Mouse (Mus musculus) forebrain, postnatal 0 days (tissue): ENCODE measurements at regions not wholly inside any gene's neighbourhood (a gene's known extent, or its start where the extent isn't known, plus 50 kb on each side); places are given as distances from the start of the nearest gene placed in this dataset.

Experiments
- ATAC-seq: fragments of 200-750 bp; cut with Nextera tagmentation; 2 replicates; pipeline ENCODE4 v1.8.0; 2017; ENCODE audit warnings: mild to moderate bottlenecking, moderate library complexity
- DNase-seq: peaks from one replicate; pipeline ENCODE4 v3.0.0-alpha.2; 2015
- H3K27ac ChIP-seq: fragments of 300-500 bp; sonication (generic); 2 replicates; pipeline ENCODE4 v1.5.1; 2014; ENCODE audit warnings: low read depth, mild to moderate bottlenecking, antibody characterized with exemption, low read length, moderate library complexity, mixed read lengths
- H3K27me3 ChIP-seq: fragments of 300-500 bp; sonication (generic); 2 replicates; pipeline ENCODE4 v1.6.1; 2014; ENCODE audit warnings: mild to moderate bottlenecking, low read length, mixed read lengths; ENCODE audit not compliant: insufficient read depth
- H3K36me3 ChIP-seq: fragments of 300-500 bp; sonication (generic); 2 replicates; pipeline ENCODE4 v1.6.1; 2014; ENCODE audit warnings: mild to moderate bottlenecking, moderate library complexity; ENCODE audit not compliant: insufficient read depth
- H3K4me1 ChIP-seq: fragments of 300-500 bp; sonication (generic); 2 replicates; pipeline ENCODE4 v1.6.1; 2014; ENCODE audit warnings: antibody characterized with exemption; ENCODE audit not compliant: insufficient read depth
- H3K4me2 ChIP-seq: fragments of 300-500 bp; sonication (generic); 2 replicates; pipeline ENCODE4 v1.6.1; 2014; ENCODE audit warnings: low read depth, mild to moderate bottlenecking, moderate library complexity
- H3K4me3 ChIP-seq: fragments of 300-500 bp; sonication (generic); 2 replicates; pipeline ENCODE4 v1.5.1; 2014; ENCODE audit warnings: low read depth, low read length, mixed read lengths
- H3K9ac ChIP-seq: fragments of 300-500 bp; sonication (generic); 2 replicates; pipeline ENCODE4 v1.6.1; 2014; ENCODE audit warnings: mild to moderate bottlenecking
- H3K9me3 ChIP-seq: fragments of 300-500 bp; sonication (generic); 2 replicates; pipeline ENCODE4 v1.6.1; 2016; ENCODE audit warnings: low read length
- CTCF ChIP-seq: sonication (generic); IDR thresholded peaks from 2 replicates; pipeline ENCODE4 v1.5.1; 2016; ENCODE audit warnings: antibody characterized with exemption, control low read depth, low read depth
- WGBS: fragments of 180-500 bp; shearing (Covaris S2); extraction: QIAGEN DNeasy Blood & Tissue Kit; methylation state at CpG from one replicate; pipeline ENCODE4 v1.1.7; 2014; 5-methylcytosine and 5-hydroxymethylcytosine counted together

DNA sequence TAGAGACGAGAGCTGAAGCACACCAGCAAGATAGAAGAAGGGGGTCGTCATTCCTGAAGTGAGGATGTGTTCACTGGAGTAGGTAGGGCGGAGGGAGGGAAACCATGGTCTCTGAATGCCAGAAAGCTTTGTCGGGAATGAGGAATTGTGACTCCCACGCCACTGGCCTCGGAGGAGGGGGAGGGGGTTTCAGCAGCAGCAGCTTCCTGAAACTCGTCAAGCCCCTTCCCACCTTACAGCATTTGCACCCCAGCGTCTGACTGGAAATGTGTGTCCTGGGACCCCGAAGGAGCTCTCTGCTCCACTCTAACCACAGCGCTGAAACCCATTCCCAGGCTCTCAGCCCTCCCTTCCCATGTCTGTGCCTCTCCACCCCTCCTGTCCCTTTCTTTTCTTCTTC lies 342.8 kb upstream of the Adgrl2 start:
- H3K4me1 ChIP-seq, result no peaks in the 10 kb centered on the region
- no peak overlapping the region for H3K4me2 ChIP-seq
- DNase-seq, result no peak

DNA sequence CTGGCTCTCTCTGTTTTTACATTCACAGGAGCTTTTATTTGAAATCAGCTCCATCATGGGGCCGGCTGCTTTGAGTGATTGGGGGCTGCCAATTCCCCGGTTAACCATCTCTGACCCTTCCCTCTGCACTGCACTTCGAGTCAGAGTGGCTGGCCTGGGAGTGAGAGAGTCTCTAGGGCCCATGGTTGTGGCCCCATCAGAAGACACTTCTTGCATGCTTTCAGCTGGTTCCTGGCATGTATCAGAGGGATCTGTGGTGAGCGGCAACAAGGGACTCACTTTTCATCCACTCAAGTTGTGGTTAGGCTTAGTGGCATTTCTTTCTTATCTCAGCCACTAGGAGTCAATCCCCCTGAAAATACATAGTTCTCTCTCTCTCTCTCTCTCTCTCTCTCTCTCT lies 341.8 kb upstream of the Adgrl2 start:
- Histone ChIP-seq H3K9ac (no peak overlapping the region), H3K9me3 (no peaks in the 10 kb centered on the region), H3K27ac (no peak overlapping the region), H3K27me3 (no peaks in the 10 kb centered on the region), H3K36me3 (no peaks in the 10 kb centered on the region), H3K4me3 (no peak overlapping the region), H3K4me1 (no peaks in the 10 kb centered on the region), H3K4me2 (no peak overlapping the region)
- no peak for TF ChIP-seq CTCF
- WGBS, result 21% methylated on average over 4 of the region's 4 CpGs
- ATAC-seq, result no peak
- no peak for DNase-seq

More for the DNA sequence above, 342.8 kb upstream of the Adgrl2 start:
- Histone ChIP-seq H3K9me3 (no peaks in the 10 kb centered on the region), H3K4me3 (no peak overlapping the region), H3K27ac (no peak overlapping the region), H3K27me3 (no peaks in the 10 kb centered on the region), H3K9ac (no peak overlapping the region), H3K36me3 (no peaks in the 10 kb centered on the region)
- no peak for TF ChIP-seq CTCF
- 47% methylated on average over 10 of the region's 10 CpGs for WGBS
- no peak for ATAC-seq

DNA sequence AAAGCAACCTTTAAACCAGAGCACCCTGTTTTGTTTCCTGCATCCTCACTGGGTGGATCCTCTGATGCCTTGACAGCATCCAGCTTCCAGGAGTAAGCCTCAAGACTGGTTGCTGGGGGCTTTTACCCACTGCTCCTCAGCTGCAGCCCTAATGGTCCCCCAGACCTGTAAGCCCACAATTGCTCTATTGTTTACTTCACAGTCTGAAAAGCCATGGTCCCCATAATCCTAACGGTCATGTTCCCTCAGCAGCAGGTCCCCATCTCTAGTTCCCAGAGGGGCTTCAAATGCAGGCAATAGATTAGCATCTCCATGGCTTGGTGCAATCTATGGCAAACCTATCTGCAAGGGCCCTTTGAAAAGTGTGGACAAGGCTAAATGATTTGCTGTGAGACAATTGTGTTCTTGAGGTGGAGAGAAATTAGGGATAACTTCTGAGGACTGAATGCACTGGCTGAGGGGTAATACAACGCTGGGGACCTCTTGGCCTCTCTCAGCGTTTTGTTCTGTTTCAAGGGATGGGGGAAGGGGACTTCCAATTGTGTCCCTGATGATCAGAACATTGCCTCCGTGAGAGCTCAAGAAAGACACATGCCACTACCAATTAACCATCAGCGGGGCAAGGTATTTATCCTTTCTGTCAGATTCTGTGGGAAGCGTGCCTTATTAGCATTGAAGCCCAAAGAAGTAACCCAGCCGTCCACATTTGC lies 341.1 kb upstream of the Adgrl2 start:
- H3K36me3 ChIP-seq, result no peaks in the 10 kb centered on the region
- DNase-seq, result no peak

DNA sequence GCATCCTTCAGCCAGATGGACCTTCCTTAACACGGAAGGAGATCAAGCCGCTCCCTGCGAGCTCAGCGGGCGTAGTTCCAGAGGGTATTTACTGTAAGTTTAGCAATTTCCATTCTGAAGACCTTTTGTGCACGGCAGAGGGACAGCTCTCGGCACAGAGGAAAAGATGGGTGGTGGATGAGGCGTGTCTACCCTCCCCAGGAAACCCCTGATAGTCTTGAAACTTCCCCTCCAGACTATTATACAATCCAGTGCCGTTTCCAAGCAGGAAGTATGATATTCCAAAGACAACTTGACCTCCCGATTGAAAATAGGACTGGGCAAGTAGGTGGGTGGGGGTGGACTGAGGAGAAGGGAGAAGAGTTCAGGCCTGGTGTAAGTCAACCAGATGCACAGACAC lies 340.4 kb upstream of the Adgrl2 start:
- no peak for TF ChIP-seq CTCF
- Histone ChIP-seq H3K4me3 (no peak overlapping the region), H3K9me3 (no peaks in the 10 kb centered on the region), H3K4me2 (no peak overlapping the region), H3K9ac (no peak overlapping the region), H3K36me3 (no peaks in the 10 kb centered on the region), H3K4me1 (no peaks in the 10 kb centered on the region), H3K27me3 (no peaks in the 10 kb centered on the region), H3K27ac (no peak overlapping the region)
- WGBS, result 69% methylated on average over 10 of the region's 10 CpGs
- no peak for ATAC-seq
- no peak for DNase-seq

More for the DNA sequence above, 341.1 kb upstream of the Adgrl2 start:
- no peaks in the 10 kb centered on the region for H3K9me3 ChIP-seq
- H3K4me2 ChIP-seq, result no peak overlapping the region
- no peak for ATAC-seq
- no peaks in the 10 kb centered on the region for H3K27me3 ChIP-seq
- WGBS, result 13% methylated on average over 7 of the region's 7 CpGs
- H3K4me3 ChIP-seq, result no peak overlapping the region
- TF ChIP-seq CTCF, result no peak
- H3K9ac ChIP-seq, result no peak overlapping the region
- H3K27ac ChIP-seq, result no peak overlapping the region
- H3K4me1 ChIP-seq, result no peaks in the 10 kb centered on the region

DNA sequence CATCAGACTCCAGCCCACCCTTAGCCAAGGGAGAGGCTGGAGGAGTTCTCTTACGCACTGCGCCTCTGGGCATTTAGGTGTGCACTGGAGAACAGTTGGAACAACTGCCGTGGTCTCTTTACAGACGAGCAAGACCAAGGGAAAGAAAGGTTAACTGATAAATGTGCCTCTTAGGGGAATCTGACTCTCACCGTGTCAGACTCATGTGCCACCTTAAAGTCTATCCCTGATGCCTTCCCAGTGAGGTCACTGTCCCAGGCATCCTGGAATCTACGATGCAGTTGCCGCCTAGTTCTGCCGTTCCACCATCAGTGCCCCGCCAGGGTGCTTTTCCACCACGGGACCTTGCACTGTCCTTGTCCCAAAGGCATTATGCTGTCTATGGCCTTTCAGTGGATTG lies 339.7 kb upstream of the Adgrl2 start:
- H3K36me3 ChIP-seq, result no peaks in the 10 kb centered on the region
- H3K4me3 ChIP-seq, result no peak overlapping the region
- H3K27ac ChIP-seq, result no peak overlapping the region
- DNase-seq, result no peak
- H3K4me2 ChIP-seq, result no peak overlapping the region
- no peaks in the 10 kb centered on the region for H3K9me3 ChIP-seq
- TF ChIP-seq CTCF, result no peak
- H3K9ac ChIP-seq, result no peak overlapping the region
- WGBS, result 80% methylated on average over 10 of the region's 10 CpGs
- no peaks in the 10 kb centered on the region for H3K27me3 ChIP-seq
- ATAC-seq, result no peak
- no peaks in the 10 kb centered on the region for H3K4me1 ChIP-seq

DNA sequence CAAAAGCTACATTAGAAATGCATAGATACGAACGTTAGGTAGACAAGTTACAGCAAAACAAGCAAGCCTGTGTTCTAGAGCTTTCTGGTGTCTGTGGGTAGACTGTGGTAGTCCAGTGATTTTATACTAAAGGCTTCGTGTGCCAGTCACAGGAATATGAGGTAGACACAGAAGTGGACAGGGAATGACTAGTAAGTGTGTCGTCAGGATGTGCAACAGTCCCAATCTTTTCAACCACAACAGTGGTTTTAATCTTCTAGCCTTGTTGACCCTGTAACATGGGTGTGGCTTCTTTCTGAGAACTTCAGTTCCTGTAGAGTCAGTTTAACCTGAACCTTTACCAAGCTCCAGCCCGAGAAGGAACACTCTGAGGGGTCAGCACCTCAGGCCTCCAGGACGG lies 339.3 kb upstream of the Adgrl2 start:
- DNase-seq (no peak), ATAC-seq (no peak)
- no peaks in the 10 kb centered on the region for H3K27me3 ChIP-seq
- no peaks in the 10 kb centered on the region for H3K9me3 ChIP-seq
- H3K4me1 ChIP-seq, result no peaks in the 10 kb centered on the region
- no peak overlapping the region for H3K27ac ChIP-seq
- no peak overlapping the region for H3K4me2 ChIP-seq
- WGBS, result 90% methylated on average over 6 of the region's 6 CpGs
- no peaks in the 10 kb centered on the region for H3K36me3 ChIP-seq
- H3K4me3 ChIP-seq, result no peak overlapping the region
- no peak overlapping the region for H3K9ac ChIP-seq
- no peak for TF ChIP-seq CTCF

DNA sequence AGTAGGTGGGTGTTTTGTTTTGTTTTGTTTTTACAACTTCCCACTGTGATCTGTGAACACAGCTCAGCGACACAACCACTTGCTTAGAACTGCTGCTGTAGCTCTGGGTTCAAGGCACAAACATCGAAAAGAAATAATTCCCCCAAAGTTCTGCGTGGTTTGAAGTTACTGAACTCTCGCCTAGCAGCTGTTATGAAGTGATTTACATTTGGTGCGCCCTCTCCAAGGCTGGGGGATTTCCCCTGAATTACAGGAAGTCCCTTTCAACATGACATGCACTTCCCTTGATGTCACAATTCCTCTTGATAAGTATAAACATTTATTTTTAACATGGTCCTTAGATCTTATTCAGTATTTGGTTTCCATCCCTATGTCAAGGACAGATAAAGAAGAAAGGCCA lies 336.3 kb upstream of the Adgrl2 start:
- Histone ChIP-seq H3K9ac (no peak overlapping the region), H3K9me3 (no peaks in the 10 kb centered on the region), H3K27me3 (no peaks in the 10 kb centered on the region), H3K27ac (no peak overlapping the region), H3K36me3 (no peaks in the 10 kb centered on the region), H3K4me3 (no peak overlapping the region), H3K4me2 (no peak overlapping the region), H3K4me1 (no peaks in the 10 kb centered on the region)
- TF ChIP-seq CTCF, result no peak
- ATAC-seq (no peak), DNase-seq (no peak)
- 60% methylated on average over 5 of the region's 5 CpGs for WGBS
